Mouse (Mus musculus): ENCODE measurements around the gene Usf1. TPM values are rescaled to one million over a fixed set of nuclear protein-coding genes. Genes with fewer than 3 reads are reported as not detected.

Gene Usf1
- polyA plus RNA-seq, 2 experiments, result 15.0 to 16.9 TPM

- no peak for TF ChIP-seq CTCF (IDR thresholded peaks at IDR 0.05; ENCODE audit: low read depth)
- ATAC-seq (ENCODE audit: insufficient read depth) (no peak), DNase-seq (ENCODE audit: low read depth in 3 of 3, low spot score in 3 of 3) (no peak)
- H3K9ac ChIP-seq (replicated peaks), result no peak overlapping the region
- no peaks in the 10 kb centered on the region for H3K9me3 ChIP-seq (ENCODE audit: control insufficient read depth, low read length)
- no peaks in the 10 kb centered on the region for H3K4me1 ChIP-seq (replicated peaks; ENCODE audit: control insufficient read depth in 2 of 2, insufficient read depth in 2 of 2, low read length in 1 of 2)
- no peaks in the 10 kb centered on the region for H3K36me3 ChIP-seq (replicated peaks; ENCODE audit: control insufficient read depth, insufficient read depth, low read depth)
- H3K27ac ChIP-seq, result no peak overlapping the region
- H3K4me2 ChIP-seq (ENCODE audit: low read depth), result no peak overlapping the region
- WGBS (ENCODE audit: insufficient replicate concordance), result 73% methylated on average over 9 of the region's 9 CpGs
- H3K27me3 ChIP-seq (ENCODE audit: control insufficient read depth, insufficient read depth, low read length), result no peaks in the 10 kb centered on the region
- no peak overlapping the region for H3K4me3 ChIP-seq (ENCODE audit: insufficient read depth in 1 of 2, low read depth in 2 of 2, low read length in 2 of 2)
Measured at GRCm38 (mm10) chr1:171402991-171403390, 8.1 kb upstream of the Usf1 start.

- no peak for TF ChIP-seq CTCF (IDR thresholded peaks at IDR 0.05; ENCODE audit: low read depth)
- TF ChIP-seq EP300 (IDR thresholded peaks at IDR 0.05; ENCODE audit: low read depth), result no peak
- no peaks in the 10 kb centered on the region; a peak in 1 of 4 replicates for H3K4me1 ChIP-seq (replicated peaks; ENCODE audit: control insufficient read depth in 2 of 2, insufficient read depth in 2 of 2, low read length in 1 of 2)
- WGBS (ENCODE audit: insufficient replicate concordance), result 60% methylated on average over 5 of the region's 5 CpGs
- no peak overlapping the region for H3K4me3 ChIP-seq (ENCODE audit: insufficient read depth in 1 of 2, low read depth in 2 of 2, low read length in 2 of 2)
- H3K36me3 ChIP-seq (replicated peaks; ENCODE audit: control insufficient read depth, insufficient read depth, low read depth), result no peaks in the 10 kb centered on the region
- H3K27ac ChIP-seq, result no peak overlapping the region
- no peak overlapping the region for H3K9ac ChIP-seq (replicated peaks)
- H3K27me3 ChIP-seq (ENCODE audit: control insufficient read depth, insufficient read depth, low read length), result no peaks in the 10 kb centered on the region
- no peaks in the 10 kb centered on the region for H3K9me3 ChIP-seq (ENCODE audit: control insufficient read depth, low read length)
- no peak overlapping the region for H3K4me2 ChIP-seq (ENCODE audit: low read depth)
- ATAC-seq (ENCODE audit: insufficient read depth), result no peak
- DNase-seq (ENCODE audit: low read depth in 3 of 3, low spot score in 3 of 3), result no peak
Measured at GRCm38 (mm10) chr1:171407263-171407662, 3.9 kb upstream of the Usf1 start.

GRCm38 (mm10) chr1:171410231-171410630, 882 bp upstream of the Usf1 start:
- Histone ChIP-seq H3K4me1 (replicated peaks; ENCODE audit: control insufficient read depth in 2 of 2, insufficient read depth in 2 of 2, low read length in 1 of 2) (peaks cover 10 to 22% of the 10 kb centered on the region in 2 experiments), H3K9ac (replicated peaks) (no peak overlapping the region), H3K27me3 (ENCODE audit: control insufficient read depth, insufficient read depth, low read length) (no peaks in the 10 kb centered on the region), H3K36me3 (replicated peaks; ENCODE audit: control insufficient read depth, insufficient read depth, low read depth) (no peaks in the 10 kb centered on the region), H3K4me3 (ENCODE audit: insufficient read depth in 1 of 2, low read depth in 2 of 2, low read length in 2 of 2) (no peak overlapping the region), H3K27ac (no peak overlapping the region), H3K4me2 (ENCODE audit: low read depth) (no peak overlapping the region), H3K9me3 (ENCODE audit: control insufficient read depth, low read length) (no peaks in the 10 kb centered on the region)
- 83% methylated on average over 1 of the region's 1 CpGs for WGBS (ENCODE audit: insufficient replicate concordance)
- peak in 1 of 3 experiments; percentile 10 for DNase-seq (ENCODE audit: low read depth in 3 of 3, low spot score in 3 of 3)
- TF ChIP-seq CTCF (IDR thresholded peaks at IDR 0.05; ENCODE audit: low read depth) (no peak), EP300 (IDR thresholded peaks at IDR 0.05; ENCODE audit: low read depth) (no peak)
- ATAC-seq (ENCODE audit: insufficient read depth), result no peak

GRCm38 (mm10) chr1:171411492-171411941, 404 bp downstream of the Usf1 start:
- Histone ChIP-seq H3K27me3 (ENCODE audit: control insufficient read depth, insufficient read depth, low read length) (no peaks in the 10 kb centered on the region), H3K9me3 (ENCODE audit: control insufficient read depth, low read length) (no peaks in the 10 kb centered on the region), H3K27ac (peak overlapping the region; percentile 2), H3K4me1 (replicated peaks; ENCODE audit: control insufficient read depth in 2 of 2, insufficient read depth in 2 of 2, low read length in 1 of 2) (peaks cover 10 to 22% of the 10 kb centered on the region in 2 experiments), H3K9ac (replicated peaks) (peak overlapping the region; percentile 89), H3K36me3 (replicated peaks; ENCODE audit: control insufficient read depth, insufficient read depth, low read depth) (no peaks in the 10 kb centered on the region; the same call in 1 of the 2 replicates), H3K4me2 (ENCODE audit: low read depth) (peak overlapping the region; percentile 82), H3K4me3 (ENCODE audit: insufficient read depth in 1 of 2, low read depth in 2 of 2, low read length in 2 of 2) (peak overlapping the region; percentile 89 to 97)
- no peak for DNase-seq (ENCODE audit: low read depth in 3 of 3, low spot score in 3 of 3)
- TF ChIP-seq CTCF (IDR thresholded peaks at IDR 0.05; ENCODE audit: low read depth) (no peak), EP300 (IDR thresholded peaks at IDR 0.05; ENCODE audit: low read depth) (no peak)
- ATAC-seq (ENCODE audit: insufficient read depth), result peak; percentile 74
- under 1% methylated on average over 36 of the region's 39 CpGs for WGBS (ENCODE audit: insufficient replicate concordance)

GRCm38 (mm10) chr1:171412001-171412441, 908 bp downstream of the Usf1 start:
- TF ChIP-seq CTCF (IDR thresholded peaks at IDR 0.05; ENCODE audit: low read depth) (peak; percentile 28), EP300 (IDR thresholded peaks at IDR 0.05; ENCODE audit: low read depth) (no peak)

More at GRCm38 (mm10) chr1:171412001-171412441, 908 bp downstream of the Usf1 start:
- Histone ChIP-seq H3K27ac (no peak overlapping the region), H3K36me3 (replicated peaks; ENCODE audit: control insufficient read depth, insufficient read depth, low read depth) (no peaks in the 10 kb centered on the region; the same call in none of the 2 replicates), H3K9ac (replicated peaks) (peak overlapping the region; percentile 89), H3K4me3 (ENCODE audit: insufficient read depth in 1 of 2, low read depth in 2 of 2, low read length in 2 of 2) (peak overlapping the region; percentile 89 to 97), H3K27me3 (ENCODE audit: control insufficient read depth, insufficient read depth, low read length) (no peaks in the 10 kb centered on the region), H3K4me2 (ENCODE audit: low read depth) (peak overlapping the region; percentile 82), H3K9me3 (ENCODE audit: control insufficient read depth, low read length) (no peaks in the 10 kb centered on the region), H3K4me1 (replicated peaks; ENCODE audit: control insufficient read depth in 2 of 2, insufficient read depth in 2 of 2, low read length in 1 of 2) (peaks cover 10 to 22% of the 10 kb centered on the region in 2 experiments)
- peak in 1 of 3 experiments; percentile 31 for DNase-seq (ENCODE audit: low read depth in 3 of 3, low spot score in 3 of 3)
- under 1% methylated on average over 20 of the region's 20 CpGs for WGBS (ENCODE audit: insufficient replicate concordance)
- ATAC-seq (ENCODE audit: insufficient read depth), result no peak
